In the genomic region with DNA sequence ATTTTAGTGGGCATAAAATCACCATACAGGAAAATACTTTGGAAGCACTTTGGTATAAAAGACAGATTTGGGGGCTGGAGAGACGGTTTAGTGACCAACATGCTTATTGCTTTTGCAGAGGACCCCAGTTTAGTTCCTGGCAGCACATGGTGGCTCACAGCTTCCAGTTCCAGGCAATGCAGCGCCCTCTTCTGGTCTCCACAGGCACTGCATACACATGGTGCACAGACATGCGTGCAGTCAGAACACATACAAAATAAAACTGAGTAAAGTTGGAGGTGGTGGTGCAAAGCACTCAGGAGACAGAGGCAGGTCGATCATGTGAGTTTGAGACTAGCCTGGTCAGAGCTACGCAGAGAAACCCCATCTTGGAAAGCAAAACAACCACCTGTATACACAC, we compare ENCODE assay signal across 16 mouse cellular contexts. TPM values are rescaled to one million over a fixed set of nuclear protein-coding genes. Genes with fewer than 3 reads are reported as not detected.
A peak's percentile ranks its signal among the peaks of the same experiment; 100 is the strongest.
DNase-seq lines count a peak whose midpoint lies in the region; ATAC-seq and TF ChIP-seq lines count a peak whose summit lies in the region.
"Had no signal": no experiment of that assay in that cellular context is flagged by ENCODE, and none has a peak within 500 bp of the region (broad histone marks: within the 10 kb centered on the region; RNA-seq: fewer than 3 reads in every experiment).

No protein-coding gene starts in this region.

- peak; percentile 21 for DNase-seq in heart, postnatal 4 days
- DNase-seq in liver, postnatal 0 days, result no peak
- DNase-seq in liver (no peak), CH12.LX (ENCODE audit: extremely low read depth) (no peak), Patski (ENCODE audit: low read depth, low spot score) (no peak)
- no peak for DNase-seq in cerebellum, adult 9-11 months
- no peak for DNase-seq in ovary, postnatal 10 days (ENCODE audit: low spot score)
- DNase-seq: cerebellum, postnatal 25 days; gastrocnemius, postnatal 25 days; lung, postnatal 36 days; right cerebral cortex, postnatal 14 days had no signal

- dilution Hi-C loops in CH12.LX (cut with MboI; ENCODE audit: extremely low pct_ligation_motif_present, extremely low pct_unique_long_range_greater_than_20kb, low sequenced_read_pairs), result no loop called here

- no peak overlapping the region for H3K27ac ChIP-seq in heart, embryonic 11.5 days (ENCODE audit: low read depth, low read length)
- H3K27ac ChIP-seq in liver, postnatal 0 days (ENCODE audit: low read depth), result no peak overlapping the region
- no peak overlapping the region for H3K27ac ChIP-seq in CH12.LX (ENCODE audit: insufficient read depth, low read depth)
- H3K27ac ChIP-seq: heart, embryonic 13.5 days; hindbrain, embryonic 10.5 days; limb, embryonic 13.5 days; midbrain, embryonic 12.5 days had no signal

- POLR2A ChIA-PET in Patski (lab: Charles Lee), result no interaction called here

- no peak for TF ChIP-seq RAD21 in CH12.LX (IDR thresholded peaks at IDR 0.05; ENCODE audit: low read depth, low read length)

- no peak for TF ChIP-seq EP300 in liver, postnatal 0 days (IDR thresholded peaks at IDR 0.05; ENCODE audit: low read depth)
- no peak for TF ChIP-seq EP300 in CH12.LX (IDR thresholded peaks at IDR 0.05; ENCODE audit: low read length)

- CTCF ChIA-PET in Patski (lab: Charles Lee), result interaction anchor here (1.1 to 2.5 kb wide), 5 partner anchors 8 to 25 kb away, joined by 3 to 16 read pairs (median 3); no protein-coding TSS in a partner anchor

- H3K4me1 ChIP-seq in heart, embryonic 11.5 days (ENCODE audit: control insufficient read depth, insufficient read depth, low read length), result no peaks in the 10 kb centered on the region
- no peaks in the 10 kb centered on the region for H3K4me1 ChIP-seq in liver, postnatal 0 days (ENCODE audit: insufficient read depth)
- 0 out of 4 replicates have a peak, but pooled peaks cover 0 to under 1% of the 10 kb centered on the region in 2 experiments for H3K4me1 ChIP-seq in CH12.LX (ENCODE audit: control insufficient read depth in 1 of 2, insufficient read depth in 2 of 2)
- H3K4me1 ChIP-seq: heart, embryonic 13.5 days; hindbrain, embryonic 10.5 days; midbrain, embryonic 12.5 days had no signal

- TF ChIP-seq POLR2A in CH12.LX (IDR thresholded peaks at IDR 0.05; ENCODE audit: low read depth, low read length), result no peak

- ATAC-seq in heart, embryonic 11.5 days (replicated peaks; ENCODE audit: insufficient number of reproducible peaks, low FRiP score, low TSS enrichment), result no peak
- no peak for ATAC-seq in liver, postnatal 0 days
- no peak for ATAC-seq in Patski

- H3K4me2 ChIP-seq in heart, embryonic 11.5 days, result no peak overlapping the region
- H3K4me2 ChIP-seq in liver, postnatal 0 days (ENCODE audit: low read depth, low read length), result no peak overlapping the region
- no peak overlapping the region for H3K4me2 ChIP-seq in CH12.LX (ENCODE audit: insufficient read depth, low read depth, poor library complexity, severe bottlenecking)
- H3K4me2 ChIP-seq: heart, embryonic 13.5 days; limb, embryonic 13.5 days; midbrain, embryonic 12.5 days had no signal

- peaks cover 5% of the 10 kb centered on the region; the same call in 1 of the 2 replicates for H3K27me3 ChIP-seq in heart, embryonic 11.5 days (ENCODE audit: control insufficient read depth, insufficient read depth, low read length)
- no peaks in the 10 kb centered on the region for H3K27me3 ChIP-seq in liver, postnatal 0 days (ENCODE audit: insufficient read depth, low read length)
- H3K27me3 ChIP-seq in CH12.LX (replicated peaks) (no peaks in the 10 kb centered on the region), Patski (no peaks in the 10 kb centered on the region)
- H3K27me3 ChIP-seq: limb, embryonic 13.5 days; midbrain, embryonic 12.5 days had no signal

- WGBS in heart, embryonic 11.5 days (ENCODE audit: insufficient replicate concordance), result 81% methylated on average over 5 of the region's 5 CpGs
- WGBS in liver, postnatal 0 days (ENCODE audit: insufficient replicate concordance), result 87% methylated on average over 5 of the region's 5 CpGs

- H3K4me3 ChIP-seq in heart, embryonic 11.5 days (ENCODE audit: low read depth, low read length), result no peak overlapping the region
- H3K4me3 ChIP-seq in liver, postnatal 0 days (ENCODE audit: low read depth, low read length), result no peak overlapping the region
- no peak overlapping the region for H3K4me3 ChIP-seq in CH12.LX (replicated peaks in 1 of 3; ENCODE audit: low read depth in 2 of 3, low read length in 2 of 3, poor library complexity in 1 of 3)
- H3K4me3 ChIP-seq: heart, embryonic 13.5 days; hindbrain, embryonic 10.5 days; limb, embryonic 13.5 days; midbrain, embryonic 12.5 days had no signal

- in situ Hi-C loops in CH12.LX (cut with MboI; ENCODE audit: low pct_ligation_motif_present, low pct_unique_long_range_greater_than_20kb, low sequenced_read_pairs), result no loop called here
- in situ Hi-C loops in Patski (cut with MboI; ENCODE audit: low pct_unique_long_range_greater_than_20kb), result no loop called here

- peak; percentile 25; the same call in 1 of the 2 replicates for TF ChIP-seq CTCF in liver, postnatal 0 days (IDR thresholded peaks at IDR 0.05; ENCODE audit: low read depth)
- TF ChIP-seq CTCF in CH12.LX (conservative IDR thresholded peaks at IDR 0.05 in 1 of 2, IDR thresholded peaks at IDR 0.05 in 1 of 2; ENCODE audit: low read depth in 2 of 2, low read length in 2 of 2) (peak; percentile 8 to 9; a peak in 1 of 4 replicates), Patski (IDR thresholded peaks at IDR 0.05) (peak; percentile 50)

- no peak overlapping the region for H3K9ac ChIP-seq in heart, embryonic 11.5 days (ENCODE audit: low read depth, low read length)
- no peak overlapping the region for H3K9ac ChIP-seq in liver, postnatal 0 days (replicated peaks)
- no peak overlapping the region for H3K9ac ChIP-seq in CH12.LX (ENCODE audit: insufficient read depth, low read depth)
- H3K9ac ChIP-seq: heart, embryonic 13.5 days; limb, embryonic 13.5 days; midbrain, embryonic 12.5 days had no signal

- no peaks in the 10 kb centered on the region for H3K79me2 ChIP-seq in CH12.LX (replicated peaks; ENCODE audit: control insufficient read depth, extremely low read depth, insufficient read depth, poor library complexity, severe bottlenecking)

- peaks cover 8% of the 10 kb centered on the region for H3K36me3 ChIP-seq in heart, embryonic 11.5 days (ENCODE audit: control insufficient read depth, insufficient read depth, low read length)
- H3K36me3 ChIP-seq in liver, postnatal 0 days (replicated peaks; ENCODE audit: insufficient read depth, low read length), result peaks cover 16% of the 10 kb centered on the region
- H3K36me3 ChIP-seq in CH12.LX (replicated peaks in 1 of 2; ENCODE audit: control insufficient read depth in 1 of 2, insufficient read depth in 1 of 2, low read length in 1 of 2), result peaks cover 17 to 54% of the 10 kb centered on the region in 2 experiments

- no peaks in the 10 kb centered on the region for H3K9me3 ChIP-seq in heart, embryonic 11.5 days (replicated peaks; ENCODE audit: control insufficient read depth, low read length)
- H3K9me3 ChIP-seq in liver, postnatal 0 days (ENCODE audit: low read length), result no peaks in the 10 kb centered on the region
- H3K9me3 ChIP-seq in CH12.LX (replicated peaks; ENCODE audit: low read length), result peaks cover 2% of the 10 kb centered on the region

TF ChIP-seq in CH12.LX, 34 proteins besides CTCF, POLR2A, EP300 and RAD21:
- TF ChIP-seq JUN (IDR thresholded peaks at IDR 0.05; ENCODE audit: insufficient read depth, low read depth, low read length) (no peak), RCOR1 (conservative IDR thresholded peaks at IDR 0.05; ENCODE audit: low read depth, low read length) (no peak), MAZ (IDR thresholded peaks at IDR 0.05; ENCODE audit: low read depth, low read length) (no peak), CHD1 (IDR thresholded peaks at IDR 0.05; ENCODE audit: low read depth, low read length) (no peak), MAX (IDR thresholded peaks at IDR 0.05; ENCODE audit: low read length) (no peak), E2F4 (IDR thresholded peaks at IDR 0.05; ENCODE audit: insufficient replicate concordance, low read depth, low read length) (no peak), IRF4 (IDR thresholded peaks at IDR 0.05; ENCODE audit: low read depth, low read length) (no peak), UBTF (IDR thresholded peaks at IDR 0.05; ENCODE audit: low read depth, low read length) (no peak), JUND (conservative IDR thresholded peaks at IDR 0.05; ENCODE audit: low read depth, low read length) (no peak), POLR2AphosphoS2 (IDR thresholded peaks at IDR 0.05; ENCODE audit: low read depth, low read length) (no peak), PAX5 (IDR thresholded peaks at IDR 0.05; ENCODE audit: low read length) (no peak), MXI1 (IDR thresholded peaks at IDR 0.05; ENCODE audit: low read depth, low read length) (no peak), MAFK (IDR thresholded peaks at IDR 0.05; ENCODE audit: insufficient replicate concordance, low read length) (no peak), CHD2 (IDR thresholded peaks at IDR 0.05; ENCODE audit: low read length) (no peak), MEF2A (IDR thresholded peaks at IDR 0.05; ENCODE audit: borderline replicate concordance, low read depth, low read length) (no peak), ZNF384 (IDR thresholded peaks at IDR 0.05; ENCODE audit: low read depth, low read length) (no peak)

RNA-seq across cellular contexts. Expression of a gene that starts 32.9 kb away (rescaled TPM):
- 10 to 100 TPM; 12.2 to 13.3 TPM for total RNA-seq in heart, postnatal 4 days (2021)
- polyA plus RNA-seq in heart, embryonic 11.5 days (2014; fragmentation: Nextera tagmentation; extraction: Ambion mirVana), result 19.2 and 23.2 TPM in 2 replicates
- 7.1 and 7.2 TPM in 2 replicates for polyA plus RNA-seq in liver, postnatal 0 days (2015; fragmentation: Nextera tagmentation; extraction: Ambion mirVana)
- total RNA-seq in CH12.LX (2012; rRNA removed) (25.1 and 25.8 TPM in 2 replicates), CH12.LX (2014; rRNA removed) (20.0 and 22.2 TPM in 2 replicates)
- polyA plus RNA-seq in CH12.LX (2012; ENCODE audit: insufficient read length, low read depth) (31.4 and 37.0 TPM in 2 replicates), Patski (2021) (21.6 TPM)
